Mouse (Mus musculus) heart, embryonic 12.5 days (tissue): ENCODE data around the gene Cdyl. TPM values are rescaled to one million over a fixed set of nuclear protein-coding genes. Genes with fewer than 3 reads are reported as not detected.
A peak's percentile ranks its signal among the peaks of the same experiment; 100 is the strongest.

Source experiments
- ATAC-seq: fragments of 200-750 bp; cut with Nextera tagmentation; 2 replicates; pipeline ENCODE4 v1.8.0; 2017; ENCODE audit warnings: moderate TSS enrichment, moderate library complexity; ENCODE audit not compliant: insufficient number of reproducible peaks, low FRiP score
- H3K27ac ChIP-seq: fragments of 300-500 bp; sonication (generic); 2 replicates; pipeline ENCODE4 v1.5.1; 2016; ENCODE audit warnings: mild to moderate bottlenecking, moderate library complexity; ENCODE audit not compliant: poor library complexity, severe bottlenecking
- H3K27me3 ChIP-seq: fragments of 300-500 bp; sonication (generic); replicated peaks from 2 replicates; pipeline ENCODE4 v1.6.1; 2016; ENCODE audit warnings: mild to moderate bottlenecking, moderate library complexity
- H3K36me3 ChIP-seq: fragments of 300-500 bp; sonication (generic); 2 replicates; pipeline ENCODE4 v1.6.1; 2016; ENCODE audit warnings: mild to moderate bottlenecking, moderate library complexity
- H3K4me1 ChIP-seq: fragments of 300-500 bp; sonication (generic); replicated peaks from 2 replicates; pipeline ENCODE4 v1.6.1; 2016; ENCODE audit warnings: mild to moderate bottlenecking
- H3K4me2 ChIP-seq: fragments of 300-500 bp; sonication (generic); 2 replicates; pipeline ENCODE4 v1.6.1; 2016; ENCODE audit warnings: mild to moderate bottlenecking, moderate library complexity
- H3K4me3 ChIP-seq: fragments of 300-500 bp; sonication (generic); 2 replicates; pipeline ENCODE4 v1.5.1; 2016; ENCODE audit warnings: mild to moderate bottlenecking
- H3K9ac ChIP-seq: fragments of 300-500 bp; sonication (generic); 2 replicates; pipeline ENCODE4 v1.6.1; 2016; ENCODE audit warnings: mild to moderate bottlenecking, moderate library complexity
- H3K9me3 ChIP-seq: fragments of 300-500 bp; sonication (generic); replicated peaks from 2 replicates; pipeline ENCODE4 v1.6.1; 2016; ENCODE audit warnings: mild to moderate bottlenecking, moderate library complexity
- WGBS: fragments of 180-500 bp; shearing (Covaris S2); methylation state at CpG from one replicate; pipeline ENCODE4 v1.1.7; 2016; 5-methylcytosine and 5-hydroxymethylcytosine counted together
- polyA plus RNA-seq: library from polyadenylated mRNA; unstranded; fragments of >200 nt; fragmentation: Nextera tagmentation; extraction: Ambion mirVana; gene quantifications from 2 replicates; pipeline ENCODE4 v1.2.1, GENCODE M21; 2016

The Cdyl gene
- polyA plus RNA-seq, 1 experiment from 2014 or later = 19.6 TPM

DNA sequence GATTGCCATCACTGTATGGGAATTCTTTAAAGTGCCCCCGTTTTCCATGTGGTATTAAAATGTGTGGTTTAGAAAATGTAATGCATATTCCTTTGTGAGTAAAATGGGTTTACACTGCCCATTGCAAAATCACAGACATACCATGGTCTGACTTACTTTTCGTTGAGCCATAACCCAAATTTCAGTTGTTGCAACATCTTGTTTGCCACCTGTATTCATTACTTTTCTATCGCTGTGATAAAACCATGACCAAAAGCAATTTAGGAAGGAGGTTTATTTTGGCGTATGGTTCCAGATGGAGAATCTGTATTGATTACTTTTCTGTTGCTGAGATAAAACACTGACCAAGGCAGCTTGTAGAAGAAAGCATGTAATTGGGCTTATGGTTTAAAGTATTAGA lies 124.6 kb downstream of the Cdyl start:
- H3K27ac ChIP-seq = no peak overlapping the region
- peaks cover 59% of the 10 kb centered on the region for H3K4me1 ChIP-seq

DNA sequence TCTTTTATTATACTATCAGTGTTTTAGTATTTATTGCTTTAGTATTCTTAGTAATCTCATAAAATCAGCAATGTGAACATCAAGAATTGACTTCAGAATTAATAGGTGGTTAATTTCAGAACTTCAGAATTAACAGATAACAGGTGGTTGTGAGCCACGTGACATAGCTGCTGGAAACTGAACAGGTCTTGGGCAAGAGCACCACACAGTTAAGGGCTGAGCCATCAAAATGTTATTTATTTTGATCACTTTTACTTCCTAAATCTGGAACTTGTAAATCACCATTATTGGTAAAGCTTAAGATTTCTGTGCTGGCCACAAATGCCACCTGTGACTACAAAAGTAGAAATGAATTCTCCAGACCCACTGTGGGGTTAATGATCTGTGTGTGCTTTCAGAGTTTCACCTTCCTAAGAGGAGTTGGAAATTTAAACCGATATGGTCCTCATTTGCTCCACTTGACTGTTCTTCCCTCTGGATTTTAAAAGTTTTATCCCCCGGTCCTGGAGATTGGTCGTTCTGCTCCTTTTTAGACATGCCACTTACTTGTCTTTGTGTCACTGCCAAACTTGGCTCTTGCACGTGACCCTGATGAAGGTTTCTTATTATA lies 125.8 kb downstream of the Cdyl start:
- no peaks in the 10 kb centered on the region for H3K9me3 ChIP-seq
- no peak overlapping the region for H3K9ac ChIP-seq
- no peaks in the 10 kb centered on the region for H3K27me3 ChIP-seq
- no peak for ATAC-seq
- no peaks in the 10 kb centered on the region for H3K36me3 ChIP-seq
- no peak overlapping the region for H3K4me2 ChIP-seq
- H3K4me1 ChIP-seq = peaks cover 65% of the 10 kb centered on the region
- H3K4me3 ChIP-seq = no peak overlapping the region
- 75% methylated on average over 5 of the region's 5 CpGs for WGBS
- H3K27ac ChIP-seq = no peak overlapping the region

More for the DNA sequence above, 124.6 kb downstream of the Cdyl start:
- ATAC-seq = no peak
- no peaks in the 10 kb centered on the region for H3K9me3 ChIP-seq
- H3K9ac ChIP-seq = no peak overlapping the region
- 94% methylated on average over 4 of the region's 4 CpGs for WGBS
- no peaks in the 10 kb centered on the region for H3K36me3 ChIP-seq
- no peak overlapping the region for H3K4me3 ChIP-seq
- H3K4me2 ChIP-seq = no peak overlapping the region
- H3K27me3 ChIP-seq = no peaks in the 10 kb centered on the region

DNA sequence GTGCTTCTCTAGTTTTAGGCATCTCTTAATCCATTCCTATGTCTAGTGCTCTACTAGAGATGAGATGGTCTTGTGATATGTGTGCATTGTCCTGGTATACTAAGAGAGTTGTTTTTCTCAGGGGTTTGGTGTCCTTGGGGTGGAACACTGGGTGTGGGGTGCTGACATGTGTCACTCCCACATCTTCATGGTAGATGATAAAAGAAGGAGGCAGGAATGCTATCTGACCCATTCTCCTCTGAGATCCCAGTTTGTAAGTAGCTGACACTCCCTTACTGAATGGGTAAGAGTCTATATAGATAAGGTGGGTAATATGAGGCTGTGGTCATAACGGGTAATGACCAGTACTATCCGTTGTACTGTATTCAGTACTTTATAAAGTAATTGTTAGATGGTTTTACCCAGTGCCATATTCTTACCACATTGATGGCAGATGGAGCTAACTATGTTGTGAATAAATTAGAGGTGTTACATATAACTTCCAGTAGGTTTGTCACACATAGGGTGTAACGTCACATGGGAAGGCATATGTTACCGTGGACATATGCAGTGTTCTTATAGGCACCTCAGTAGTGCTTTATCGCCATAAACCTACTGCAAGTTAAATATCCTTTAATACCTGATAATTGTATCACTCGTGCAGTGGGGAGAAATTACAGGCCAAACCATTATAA lies 127.2 kb downstream of the Cdyl start:
- Histone ChIP-seq H3K4me2 (no peak overlapping the region), H3K27ac (no peak overlapping the region), H3K4me1 (peaks cover 73% of the 10 kb centered on the region), H3K9ac (no peak overlapping the region), H3K36me3 (no peaks in the 10 kb centered on the region), H3K27me3 (no peaks in the 10 kb centered on the region), H3K4me3 (no peak overlapping the region), H3K9me3 (no peaks in the 10 kb centered on the region)
- 74% methylated on average over 6 of the region's 6 CpGs for WGBS
- ATAC-seq = no peak; the same call in 1 of the 2 replicates

DNA sequence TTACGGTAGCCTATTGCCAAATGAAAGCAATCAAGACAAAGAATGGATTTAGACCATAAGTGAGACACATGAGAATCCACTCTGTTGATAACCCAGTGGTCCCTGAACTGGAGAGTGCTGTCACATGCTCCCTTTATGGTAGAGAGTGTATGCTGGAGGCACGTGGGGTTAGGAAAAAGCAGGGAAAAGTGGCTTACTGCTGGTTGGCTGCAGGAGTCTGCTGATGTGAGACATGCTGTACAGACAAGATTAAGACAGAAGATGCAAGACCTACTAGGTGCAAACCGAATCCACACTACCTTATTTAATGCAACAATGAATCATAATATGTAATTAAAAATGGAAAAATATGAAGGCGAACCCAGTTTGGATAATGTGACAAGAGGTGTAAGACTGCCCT lies 129.9 kb downstream of the Cdyl start:
- 82% methylated on average over 4 of the region's 4 CpGs for WGBS
- Histone ChIP-seq H3K27ac (no peak overlapping the region), H3K4me1 (peaks cover 77% of the 10 kb centered on the region), H3K4me3 (no peak overlapping the region), H3K4me2 (no peak overlapping the region), H3K9ac (no peak overlapping the region), H3K9me3 (no peaks in the 10 kb centered on the region), H3K36me3 (no peaks in the 10 kb centered on the region), H3K27me3 (no peaks in the 10 kb centered on the region)
- ATAC-seq = no peak

DNA sequence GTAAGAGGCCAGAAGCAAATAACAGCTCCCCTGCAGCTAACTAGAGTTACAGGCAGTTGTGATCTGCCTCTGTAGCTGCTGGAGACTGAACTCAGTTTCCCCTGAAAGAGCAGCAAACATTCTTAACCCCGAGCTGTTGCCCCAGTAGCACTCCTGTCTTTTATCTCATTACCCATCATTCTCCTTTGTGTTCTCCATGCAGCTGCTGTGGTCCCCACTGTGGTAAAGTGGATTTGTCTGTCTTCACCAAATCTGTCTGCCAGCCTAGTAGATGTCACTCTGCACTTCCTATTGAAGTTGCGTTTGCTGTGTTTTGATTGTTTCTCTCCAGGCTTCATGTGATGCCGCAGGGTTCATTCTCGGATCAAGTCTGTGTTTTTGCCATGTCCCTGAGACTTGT lies 130.8 kb downstream of the Cdyl start:
- H3K9ac ChIP-seq = no peak overlapping the region
- ATAC-seq = no peak
- no peaks in the 10 kb centered on the region for H3K36me3 ChIP-seq
- peaks cover 83% of the 10 kb centered on the region for H3K4me1 ChIP-seq
- no peaks in the 10 kb centered on the region for H3K27me3 ChIP-seq
- WGBS = 37% methylated on average over 4 of the region's 4 CpGs
- H3K4me2 ChIP-seq = no peak overlapping the region
- no peak overlapping the region for H3K4me3 ChIP-seq
- no peak overlapping the region for H3K27ac ChIP-seq
- H3K9me3 ChIP-seq = no peaks in the 10 kb centered on the region

DNA sequence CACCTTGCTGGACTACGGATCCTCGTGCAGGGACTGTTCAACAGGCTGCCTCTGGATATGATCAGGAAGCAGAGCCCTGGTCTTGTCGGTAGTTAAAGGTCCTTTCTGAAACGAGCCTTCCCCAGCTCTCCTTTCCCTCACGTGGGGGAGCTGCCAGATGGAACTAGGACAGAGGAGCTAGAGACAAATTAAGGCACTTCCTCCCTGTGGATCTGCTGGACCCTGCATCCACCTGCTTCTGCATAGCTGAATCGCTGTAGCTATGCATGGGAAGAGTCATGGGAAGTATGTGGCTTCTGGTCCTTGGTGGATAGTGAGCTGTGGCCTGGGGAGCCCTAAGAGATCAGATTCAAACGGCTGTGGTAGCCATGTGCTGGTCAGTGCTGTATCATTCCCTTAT lies 134.7 kb downstream of the Cdyl start:
- H3K27me3 ChIP-seq = no peaks in the 10 kb centered on the region
- ATAC-seq = no peak
- 40% methylated on average over 7 of the region's 7 CpGs for WGBS
- no peaks in the 10 kb centered on the region for H3K36me3 ChIP-seq
- H3K9ac ChIP-seq = no peak overlapping the region
- 0 out of 2 replicates have a peak overlapping the region, but pooled peaks have one; percentile 3 for H3K27ac ChIP-seq
- H3K4me1 ChIP-seq = peaks cover 93% of the 10 kb centered on the region
- H3K4me3 ChIP-seq = no peak overlapping the region
- no peak overlapping the region; the same call in 1 of the 2 replicates for H3K4me2 ChIP-seq
- H3K9me3 ChIP-seq = no peaks in the 10 kb centered on the region

DNA sequence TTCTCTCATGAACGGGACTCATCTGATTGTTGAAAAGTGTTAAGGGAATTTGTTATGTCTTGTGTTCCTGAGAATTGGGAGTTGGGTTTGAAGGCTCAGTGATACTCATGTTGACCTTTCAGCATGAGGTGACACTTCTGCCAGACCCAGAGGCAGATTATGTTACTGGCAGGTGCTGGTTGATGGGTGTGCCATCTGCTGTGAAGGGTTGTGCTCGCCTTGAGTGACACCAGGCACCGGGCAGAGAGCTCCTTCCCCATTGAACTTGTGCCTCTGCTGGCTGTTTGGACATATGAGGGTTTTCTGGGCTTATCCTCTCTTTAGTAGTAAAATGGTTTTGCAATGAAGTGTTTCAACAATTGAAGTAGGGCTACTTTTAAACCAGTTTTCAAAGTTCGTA lies 135.1 kb downstream of the Cdyl start:
- ATAC-seq = no peak
- Histone ChIP-seq H3K4me1 (peaks cover 92% of the 10 kb centered on the region), H3K4me3 (no peak overlapping the region), H3K36me3 (no peaks in the 10 kb centered on the region), H3K27ac (peak overlapping the region; percentile 94), H3K9ac (no peak overlapping the region), H3K9me3 (no peaks in the 10 kb centered on the region), H3K27me3 (no peaks in the 10 kb centered on the region), H3K4me2 (no peak overlapping the region; the same call in 1 of the 2 replicates)
- WGBS = 64% methylated on average over 4 of the region's 4 CpGs

DNA sequence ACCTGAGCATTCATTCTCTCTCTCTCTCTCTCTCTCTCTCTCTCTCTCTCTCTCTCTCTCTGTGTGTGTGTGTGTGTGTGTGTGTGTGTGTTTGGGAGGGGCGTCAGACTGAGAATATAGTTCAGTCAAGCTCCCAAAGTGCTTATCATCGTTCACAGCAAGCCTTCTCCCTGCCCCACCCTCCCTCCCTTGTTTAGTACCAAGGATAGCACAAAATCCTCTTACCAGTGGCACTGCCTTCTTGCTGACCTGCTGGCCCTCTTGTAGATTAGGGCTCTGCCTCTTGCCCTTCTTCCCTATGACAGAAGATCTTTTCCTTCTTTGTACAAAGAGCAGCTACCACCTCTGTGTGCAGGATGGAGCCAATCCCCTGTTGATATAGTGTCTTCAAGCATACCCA lies 136.3 kb downstream of the Cdyl start:
- 0 out of 2 replicates have a peak overlapping the region, but pooled peaks have one; percentile 11 for H3K4me3 ChIP-seq
- peak; percentile 72 for ATAC-seq
- peak overlapping the region; percentile 58 for H3K4me2 ChIP-seq
- no peaks in the 10 kb centered on the region for H3K36me3 ChIP-seq
- H3K27ac ChIP-seq = peak overlapping the region; percentile 94
- H3K27me3 ChIP-seq = no peaks in the 10 kb centered on the region
- H3K9me3 ChIP-seq = no peaks in the 10 kb centered on the region
- 17% methylated on average over 2 of the region's 2 CpGs for WGBS
- H3K9ac ChIP-seq = no peak overlapping the region
- peaks cover 82% of the 10 kb centered on the region for H3K4me1 ChIP-seq

DNA sequence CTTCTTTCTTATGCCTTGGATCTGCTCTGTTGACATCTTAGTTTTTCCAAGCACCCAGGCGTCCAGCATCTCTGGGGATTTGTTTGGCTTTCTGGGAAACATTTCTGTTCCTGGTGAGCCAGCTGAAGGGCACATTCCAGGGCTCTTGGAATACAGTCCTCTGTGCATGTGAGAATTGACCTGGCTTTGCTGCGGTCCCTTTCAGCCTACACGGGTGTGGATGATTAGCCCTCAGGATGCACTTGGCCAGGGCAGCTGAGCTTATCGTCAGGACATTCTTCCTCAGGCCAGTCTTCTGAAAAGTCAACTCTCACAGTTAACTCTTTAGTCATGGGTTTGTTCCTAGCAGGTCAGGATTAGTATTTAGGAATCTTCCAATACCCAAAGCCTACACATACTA lies 136.7 kb downstream of the Cdyl start:
- H3K9me3 ChIP-seq = no peaks in the 10 kb centered on the region
- peak; percentile 74 for ATAC-seq
- peaks cover 82% of the 10 kb centered on the region for H3K4me1 ChIP-seq
- no peak overlapping the region for H3K9ac ChIP-seq
- 0 out of 2 replicates have a peak overlapping the region, but pooled peaks have one; percentile 11 for H3K4me3 ChIP-seq
- no peaks in the 10 kb centered on the region for H3K36me3 ChIP-seq
- peak overlapping the region; percentile 94 for H3K27ac ChIP-seq
- peak overlapping the region; percentile 58 for H3K4me2 ChIP-seq
- WGBS = 6% methylated on average over 4 of the region's 4 CpGs
- no peaks in the 10 kb centered on the region for H3K27me3 ChIP-seq

DNA sequence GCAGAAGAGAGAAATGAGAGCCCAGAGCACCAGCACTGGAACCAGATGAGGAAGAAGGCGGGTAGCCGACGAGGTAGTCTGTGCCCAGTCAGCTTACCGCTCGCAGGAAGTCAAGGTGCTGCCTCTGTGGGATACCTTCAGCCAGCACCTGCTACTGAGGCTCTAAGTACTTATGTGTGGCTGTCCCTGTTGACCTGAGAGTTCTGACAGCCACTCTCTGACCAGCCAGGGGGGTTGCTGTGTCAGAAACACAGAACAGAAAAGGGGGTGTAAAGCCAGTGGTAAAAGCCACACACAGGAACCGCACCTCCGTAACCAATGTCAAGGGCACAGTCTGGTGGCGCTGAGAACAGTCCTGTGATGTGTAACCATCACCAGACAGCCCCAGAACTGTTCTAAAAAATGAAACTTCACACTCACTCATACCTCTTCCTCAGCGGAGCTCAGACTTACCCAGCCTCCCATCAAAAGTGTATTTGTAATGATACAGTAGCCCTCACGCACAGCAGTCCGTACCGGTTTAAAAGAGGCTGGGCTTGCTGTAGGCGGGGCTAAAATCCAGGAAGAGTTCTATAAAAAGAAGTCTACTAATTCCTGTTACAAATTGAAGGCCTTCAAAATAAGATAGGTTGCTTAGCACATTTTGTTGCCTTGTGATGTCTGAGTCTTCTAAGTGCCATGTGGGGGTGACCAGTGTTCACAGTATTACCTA lies 138.3 kb downstream of the Cdyl start:
- Histone ChIP-seq H3K4me3 (no peak overlapping the region), H3K4me2 (peak overlapping the region; percentile 4; the same call in 1 of the 2 replicates), H3K27me3 (no peaks in the 10 kb centered on the region), H3K9me3 (no peaks in the 10 kb centered on the region), H3K4me1 (peaks cover 68% of the 10 kb centered on the region), H3K9ac (peak overlapping the region; percentile 39; the same call in 1 of the 2 replicates), H3K27ac (peak overlapping the region; percentile 94), H3K36me3 (peaks cover 4% of the 10 kb centered on the region)
- WGBS = 58% methylated on average over 13 of the region's 13 CpGs
- ATAC-seq = no peak

DNA sequence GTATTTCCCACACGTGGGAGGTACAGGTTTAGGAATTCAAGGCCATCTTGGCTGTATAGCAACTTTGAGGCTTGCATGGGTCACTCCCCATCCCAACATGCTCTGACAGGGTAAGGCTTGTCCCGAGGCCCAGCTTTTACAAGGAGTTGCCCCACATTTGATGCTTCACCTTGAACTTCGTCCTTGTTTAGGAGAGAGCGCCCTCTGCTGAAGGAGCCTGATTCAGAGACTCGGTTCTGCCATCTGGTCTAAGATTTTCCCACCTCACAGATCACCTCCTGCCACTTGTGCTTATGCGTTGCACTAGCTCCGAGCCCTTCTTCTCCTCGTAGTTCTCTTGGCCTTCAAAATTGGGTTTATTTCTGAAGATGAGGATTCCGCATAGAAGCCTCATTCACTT lies 139.0 kb downstream of the Cdyl start:
- Histone ChIP-seq H3K27ac (peak overlapping the region; percentile 94), H3K27me3 (no peaks in the 10 kb centered on the region), H3K9me3 (no peaks in the 10 kb centered on the region), H3K36me3 (peaks cover 4% of the 10 kb centered on the region), H3K4me2 (no peak overlapping the region), H3K4me1 (peaks cover 64% of the 10 kb centered on the region), H3K9ac (no peak overlapping the region), H3K4me3 (no peak overlapping the region)
- ATAC-seq = no peak
- WGBS = 50% methylated on average over 9 of the region's 9 CpGs
